Mouse (Mus musculus) c-Kit-negative CD71-positive TER-119-positive erythroid progenitor cells, embryonic 14.5 days (primary cell): Measurements from ENCODE around the gene Zfp566.

Experiments
- DNase-seq: peaks from one replicate; pipeline ENCODE4 v3.0.0-alpha.2; 2013; ENCODE audit warnings: low read depth, low spot score

Zfp566 gene

DNA sequence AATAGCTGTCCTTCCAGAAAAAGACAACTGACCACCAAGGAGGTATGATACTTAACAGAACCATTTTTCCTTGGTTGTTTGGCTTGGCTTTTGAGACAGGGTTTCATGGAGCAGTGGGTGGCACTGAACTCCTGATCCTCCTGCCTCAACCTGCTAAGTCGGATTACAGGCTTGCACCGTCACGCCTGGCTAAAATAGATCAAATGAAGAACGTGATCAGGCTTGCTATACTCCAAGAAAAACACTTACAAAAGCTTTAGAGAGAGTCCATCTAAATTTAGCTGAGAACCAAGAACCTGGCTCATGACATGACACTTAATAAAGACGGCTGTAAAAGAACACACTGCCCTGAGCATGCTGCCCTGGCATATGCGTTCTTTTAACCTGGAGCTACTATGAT is 30.0 kb downstream of the Zfp566 start:
- DNase-seq: no peak

DNA sequence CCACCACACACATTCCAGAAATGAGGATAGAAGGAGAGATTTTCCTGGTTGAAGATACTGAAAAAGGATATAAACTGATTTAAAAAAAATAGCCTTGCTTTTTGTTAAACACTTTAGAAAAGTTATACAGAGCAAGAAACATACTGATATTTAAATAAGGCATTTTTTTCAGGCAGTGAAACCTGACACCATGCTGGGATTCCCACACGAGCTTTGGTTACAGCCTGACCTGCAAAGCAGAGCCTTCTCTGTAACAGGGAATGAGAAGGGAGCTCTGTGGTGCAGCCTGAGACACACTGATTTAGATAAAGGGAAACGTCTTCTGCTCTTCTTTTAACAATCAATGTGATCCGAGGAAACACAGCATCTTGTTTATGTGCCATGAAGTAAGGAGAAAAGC is 36.7 kb downstream of the Zfp566 start:
- no peak for DNase-seq

GRCm38 (mm10) chr7:30050882-30051548 is 39.3 kb downstream of the Zfp566 start, which contains the start of gene Zfp14:
Gene Zfp14 (minus strand): TSS chr7:30051380.
- DNase-seq: peak; percentile 62

DNA sequence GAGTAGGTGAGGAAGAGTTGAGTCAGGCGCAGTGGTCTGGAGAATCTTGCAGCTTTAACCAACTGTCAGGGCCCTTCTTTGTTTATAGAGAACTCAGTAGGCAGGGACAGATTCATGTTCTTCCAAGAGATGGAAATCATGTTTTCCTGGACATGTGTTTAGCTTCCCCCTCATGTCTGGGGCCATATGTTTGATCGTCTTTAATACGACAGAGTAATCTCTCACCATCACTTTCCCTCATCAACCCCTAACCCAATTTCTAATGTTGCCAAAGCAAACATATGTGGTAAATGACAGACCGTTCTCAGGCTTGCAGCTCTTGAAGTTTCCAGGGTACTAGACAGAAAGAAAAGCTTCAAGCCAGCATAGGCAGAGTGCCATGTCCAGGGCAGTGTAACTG is 42.2 kb downstream of the Zfp566 start:
- no peak for DNase-seq

DNA sequence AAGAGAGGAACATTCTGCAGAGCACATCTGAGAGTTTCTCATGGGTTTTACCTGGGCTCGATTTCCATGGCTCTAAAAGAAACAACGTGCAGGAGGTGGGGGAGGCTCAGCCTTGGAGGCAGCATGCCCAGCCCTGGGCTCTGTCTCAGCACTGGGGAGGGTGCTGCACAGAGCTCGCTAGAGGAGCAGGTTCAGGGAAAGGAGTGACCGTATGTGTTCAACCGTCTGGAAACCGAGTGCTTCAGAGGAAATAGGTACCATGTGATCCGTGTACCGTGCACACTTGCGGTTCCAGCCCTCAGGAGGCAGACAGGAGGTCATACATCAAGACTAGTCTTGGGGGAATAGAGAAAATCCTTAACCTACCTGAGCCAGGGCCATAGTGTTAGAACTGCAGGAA is 46.0 kb downstream of the Zfp566 start:
- DNase-seq: no peak

DNA sequence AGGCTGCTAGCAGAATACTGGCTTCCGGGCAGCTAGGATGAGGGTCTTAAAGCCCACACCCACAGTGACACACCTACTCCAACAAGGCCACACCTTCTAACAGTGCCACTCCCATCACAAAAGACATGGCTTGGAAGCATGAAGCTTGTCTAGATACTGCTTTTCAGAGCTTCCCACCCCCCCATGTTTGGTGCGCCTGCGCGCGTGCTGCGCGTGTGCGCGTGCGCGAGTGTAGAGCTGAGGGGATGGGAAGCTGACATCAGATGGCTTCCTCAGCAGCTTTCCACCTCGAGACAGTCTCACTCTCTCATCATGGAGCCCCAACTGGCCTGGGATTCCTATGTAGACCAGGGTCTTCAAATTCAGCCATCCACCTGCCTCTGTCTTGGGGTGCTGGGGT is 56.0 kb downstream of the Zfp566 start:
- DNase-seq: no peak

GRCm38 (mm10) chr7:30031379-30031778 is 58.9 kb downstream of the Zfp566 start:
- no peak for DNase-seq

DNA sequence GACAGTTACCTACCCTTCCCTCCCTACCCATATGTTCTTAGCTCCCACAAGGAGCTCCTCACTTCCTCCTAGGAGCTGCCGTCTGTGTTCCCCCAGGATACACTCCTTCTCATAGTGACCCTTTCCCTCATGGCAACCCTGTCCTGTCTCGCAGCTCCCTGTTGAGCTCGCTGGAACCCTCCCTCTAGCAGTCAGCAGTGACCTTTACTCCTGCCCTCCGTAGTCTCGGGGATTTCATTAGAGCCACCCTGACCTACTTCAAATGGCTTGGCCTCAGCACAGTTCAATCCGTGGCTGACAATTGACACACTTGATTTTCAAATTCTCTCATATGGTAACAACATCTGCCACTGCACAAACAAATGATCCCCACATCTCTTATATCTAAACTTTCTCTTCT is 59.6 kb downstream of the Zfp566 start:
- DNase-seq: no peak

DNA sequence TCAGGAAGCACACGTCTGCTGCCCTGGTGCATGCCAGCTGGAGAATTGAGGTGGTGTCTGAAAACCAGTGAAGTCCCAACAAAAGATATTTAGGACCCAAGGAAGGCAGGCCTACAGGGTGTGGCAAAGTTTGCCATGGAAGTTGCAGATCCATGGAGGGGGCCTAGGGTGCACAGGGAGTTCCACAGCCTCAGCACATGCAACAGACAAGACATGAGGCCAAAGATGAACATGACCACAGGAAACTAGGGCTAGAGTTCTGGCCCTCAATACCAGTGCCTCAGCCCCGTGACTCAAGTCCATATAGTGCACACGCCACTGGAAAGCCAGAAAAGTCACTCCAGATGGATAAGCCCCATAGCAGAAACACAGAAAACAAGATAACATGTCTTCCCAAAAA is 61.8 kb downstream of the Zfp566 start:
- DNase-seq: no peak
